Mouse (Mus musculus): ENCODE measurements around the gene Tmem150c. TPM values are rescaled to one million over a fixed set of nuclear protein-coding genes. Genes with fewer than 3 reads are reported as not detected.

The Tmem150c gene
- polyA plus RNA-seq, 1 experiment from 2014 or later, result 0.90 TPM

DNA sequence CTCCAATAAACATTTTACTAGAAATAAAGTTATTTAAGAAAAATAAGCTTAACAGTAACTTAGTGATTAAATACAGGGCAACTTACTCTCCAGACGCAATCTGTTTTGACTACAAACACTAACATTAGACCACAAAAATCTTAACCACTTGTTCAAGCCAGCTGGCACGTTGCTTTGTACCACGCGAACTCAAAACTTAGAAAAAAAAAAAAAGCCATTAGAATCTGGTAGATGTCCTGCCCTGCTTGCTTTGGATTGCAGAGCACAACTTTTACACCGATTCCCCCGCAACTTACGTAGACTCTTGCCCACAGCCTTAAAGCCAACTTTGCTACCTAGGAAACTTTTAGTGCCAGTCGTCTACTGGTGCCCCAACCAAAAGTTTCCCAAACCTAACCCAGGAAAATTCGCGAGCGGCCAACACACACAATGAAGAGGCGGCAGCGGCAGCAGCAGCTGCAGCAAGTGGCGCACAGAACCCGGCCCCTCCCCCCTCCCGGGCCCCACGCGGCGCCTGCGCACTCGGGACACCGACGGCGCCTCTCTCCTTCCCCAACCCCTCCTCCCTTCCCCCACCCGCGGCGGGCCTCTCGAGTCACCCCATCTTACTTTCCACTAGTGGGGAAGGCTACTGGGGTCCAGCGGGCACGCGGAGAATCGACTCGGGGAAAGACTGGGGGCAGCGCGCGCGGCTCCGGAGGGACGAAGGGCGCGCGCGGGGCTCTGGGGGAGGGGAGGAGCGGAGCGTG, 121.5 kb downstream of the Tmem150c start:
- no peaks in the 10 kb centered on the region for H3K27me3 ChIP-seq (replicated peaks)
- H3K36me3 ChIP-seq, result peaks cover 49% of the 10 kb centered on the region
- H3K27ac ChIP-seq (replicated peaks), result peak overlapping the region; percentile 97
- H3K4me3 ChIP-seq, result peak overlapping the region; percentile 68
- peak overlapping the region; percentile 97 for H3K4me2 ChIP-seq
- ATAC-seq (ENCODE audit: extremely low read depth, insufficient number of reproducible peaks, low FRiP score, low TSS enrichment), result peak; percentile 28; the same call in 1 of the 2 replicates
- H3K9me3 ChIP-seq, result no peaks in the 10 kb centered on the region
- H3K9ac ChIP-seq, result peak overlapping the region; percentile 99
- WGBS, result under 1% methylated on average over 44 of the region's 45 CpGs
- peaks cover 54% of the 10 kb centered on the region for H3K4me1 ChIP-seq

DNA sequence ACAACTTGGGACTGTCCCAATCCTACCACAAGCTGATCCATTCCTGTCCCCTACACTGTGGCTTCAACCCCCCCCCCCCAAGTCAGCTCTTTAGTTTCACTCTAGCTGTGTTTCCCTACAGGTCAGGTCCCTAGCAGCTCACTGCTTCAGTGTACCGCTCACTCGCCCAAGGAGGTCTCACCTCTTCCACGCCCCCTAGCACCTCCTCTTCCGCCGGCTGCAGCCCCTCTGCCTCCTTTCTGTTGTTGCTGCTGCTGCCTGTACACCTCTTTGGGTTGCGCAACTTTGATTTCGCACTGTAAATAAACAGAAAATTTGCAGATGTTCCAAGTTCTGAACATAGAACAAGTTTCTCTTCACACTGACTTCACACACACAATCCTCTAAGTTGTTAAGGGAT, 122.9 kb downstream of the Tmem150c start:
- H3K9ac ChIP-seq, result peak overlapping the region; percentile 99
- 0 out of 2 replicates have a peak overlapping the region, but pooled peaks have one; percentile 97 for H3K27ac ChIP-seq (replicated peaks)
- 25% methylated on average over 7 of the region's 7 CpGs for WGBS
- H3K36me3 ChIP-seq, result peaks cover 59% of the 10 kb centered on the region
- no peak for ATAC-seq (ENCODE audit: extremely low read depth, insufficient number of reproducible peaks, low FRiP score, low TSS enrichment)
- H3K4me1 ChIP-seq, result peaks cover 66% of the 10 kb centered on the region
- no peaks in the 10 kb centered on the region for H3K27me3 ChIP-seq (replicated peaks)
- H3K4me2 ChIP-seq, result peak overlapping the region; percentile 97
- H3K9me3 ChIP-seq, result no peaks in the 10 kb centered on the region
- H3K4me3 ChIP-seq, result peak overlapping the region; percentile 68

DNA sequence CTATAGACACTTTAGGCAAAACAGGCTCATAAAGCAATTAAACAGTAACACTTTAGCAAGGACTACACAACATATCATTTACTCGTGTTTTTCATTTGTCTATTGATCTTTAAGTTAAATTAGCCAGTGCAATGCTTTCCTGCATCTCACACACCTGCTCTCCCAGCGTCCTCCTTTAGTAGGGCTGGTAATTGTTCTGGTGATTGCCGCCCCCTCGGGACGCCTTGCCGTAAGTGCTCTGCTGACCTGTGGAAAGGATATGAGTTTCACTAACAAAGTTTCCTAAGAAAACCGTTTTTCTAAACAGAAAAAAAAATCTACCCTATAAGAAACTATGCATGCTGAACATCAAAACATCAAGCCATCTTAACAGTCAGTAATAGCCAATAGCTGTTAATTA, 123.7 kb downstream of the Tmem150c start:
- H3K4me2 ChIP-seq, result peak overlapping the region; percentile 97
- no peak overlapping the region for H3K27ac ChIP-seq (replicated peaks)
- H3K4me3 ChIP-seq, result peak overlapping the region; percentile 68
- peaks cover 63% of the 10 kb centered on the region for H3K36me3 ChIP-seq
- no peaks in the 10 kb centered on the region for H3K9me3 ChIP-seq
- peaks cover 65% of the 10 kb centered on the region for H3K4me1 ChIP-seq
- no peak for ATAC-seq (ENCODE audit: extremely low read depth, insufficient number of reproducible peaks, low FRiP score, low TSS enrichment)
- 49% methylated on average over 7 of the region's 7 CpGs for WGBS
- peak overlapping the region; percentile 99 for H3K9ac ChIP-seq
- no peaks in the 10 kb centered on the region for H3K27me3 ChIP-seq (replicated peaks)

DNA sequence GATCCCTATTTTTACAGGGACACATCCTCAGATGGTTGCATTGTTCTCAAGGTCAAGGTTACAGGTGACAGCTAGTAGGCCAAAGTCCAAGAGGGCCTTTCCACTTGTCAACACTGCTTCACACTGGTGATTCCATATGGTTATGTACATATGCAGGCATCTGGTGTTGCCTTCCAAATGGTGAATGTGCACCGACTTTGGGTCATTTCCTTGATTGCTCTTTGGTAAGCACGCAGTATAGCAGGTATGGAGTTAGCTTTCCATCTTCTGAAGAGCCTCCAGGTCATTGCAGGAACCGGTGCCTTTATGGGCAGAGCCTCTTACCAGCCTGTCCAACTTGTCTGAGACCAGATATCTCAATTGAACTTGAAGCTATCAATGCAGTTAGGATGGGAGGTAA, 127.0 kb downstream of the Tmem150c start:
- Histone ChIP-seq H3K36me3 (peaks cover 63% of the 10 kb centered on the region), H3K9ac (no peak overlapping the region), H3K4me1 (peaks cover 78% of the 10 kb centered on the region), H3K9me3 (no peaks in the 10 kb centered on the region), H3K27me3 (replicated peaks) (no peaks in the 10 kb centered on the region), H3K4me2 (no peak overlapping the region), H3K27ac (replicated peaks) (peak overlapping the region; percentile 58), H3K4me3 (no peak overlapping the region)
- ATAC-seq (ENCODE audit: extremely low read depth, insufficient number of reproducible peaks, low FRiP score, low TSS enrichment), result no peak
- 65% methylated on average over 3 of the region's 3 CpGs for WGBS

DNA sequence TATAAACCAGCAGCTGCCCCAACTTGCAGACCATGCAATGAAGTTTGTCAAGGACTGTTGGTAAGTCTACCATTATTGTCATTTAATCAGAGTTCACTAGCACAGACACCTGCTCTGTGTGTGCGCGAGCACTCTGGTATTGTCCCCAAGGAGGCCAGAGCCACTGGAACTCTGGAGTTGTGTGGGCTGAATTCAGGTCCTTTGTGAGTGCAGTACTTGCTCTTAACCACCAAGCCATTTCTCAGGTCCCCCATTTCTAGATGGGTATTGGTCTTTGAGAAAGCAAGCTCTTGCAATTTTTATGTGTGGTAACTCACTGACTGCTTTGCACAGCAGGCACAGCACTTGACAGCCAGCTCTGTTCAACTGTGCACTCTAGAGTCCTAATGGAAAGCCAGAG, 127.5 kb downstream of the Tmem150c start:
- H3K4me3 ChIP-seq, result no peak overlapping the region
- no peaks in the 10 kb centered on the region for H3K9me3 ChIP-seq
- no peak overlapping the region for H3K9ac ChIP-seq
- no peak overlapping the region for H3K4me2 ChIP-seq
- H3K36me3 ChIP-seq, result peaks cover 58% of the 10 kb centered on the region
- peak overlapping the region; percentile 58 for H3K27ac ChIP-seq (replicated peaks)
- 89% methylated on average over 2 of the region's 2 CpGs for WGBS
- peaks cover 73% of the 10 kb centered on the region for H3K4me1 ChIP-seq
- no peaks in the 10 kb centered on the region for H3K27me3 ChIP-seq (replicated peaks)
- ATAC-seq (ENCODE audit: extremely low read depth, insufficient number of reproducible peaks, low FRiP score, low TSS enrichment), result no peak

DNA sequence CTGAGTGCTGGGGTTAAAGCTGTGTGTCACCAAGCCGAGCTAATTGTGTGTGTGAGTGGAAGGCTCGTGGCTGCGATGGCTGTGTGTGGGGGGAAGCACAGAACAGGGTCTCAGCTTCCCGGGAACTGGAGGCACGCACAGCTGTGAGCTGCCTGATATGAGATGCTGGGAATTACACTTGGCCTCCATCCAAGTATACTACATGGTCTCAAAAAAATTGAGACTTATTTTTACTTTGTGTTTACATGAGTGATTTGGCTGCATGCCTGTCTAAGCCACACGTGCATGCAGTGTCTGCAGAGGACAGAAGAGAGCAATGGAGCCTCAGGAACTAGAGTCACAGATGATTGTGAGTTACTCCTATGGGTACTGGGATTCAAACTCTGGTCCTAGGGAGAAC, 129.5 kb downstream of the Tmem150c start:
- 12% methylated on average over 6 of the region's 6 CpGs for WGBS
- ATAC-seq (ENCODE audit: extremely low read depth, insufficient number of reproducible peaks, low FRiP score, low TSS enrichment), result peak; percentile 72
- peaks cover 55% of the 10 kb centered on the region for H3K4me1 ChIP-seq
- H3K9ac ChIP-seq, result no peak overlapping the region
- H3K27me3 ChIP-seq (replicated peaks), result no peaks in the 10 kb centered on the region
- H3K9me3 ChIP-seq, result no peaks in the 10 kb centered on the region
- no peak overlapping the region for H3K4me3 ChIP-seq
- H3K36me3 ChIP-seq, result peaks cover 38% of the 10 kb centered on the region
- peak overlapping the region; percentile 30 for H3K4me2 ChIP-seq
- peak overlapping the region; percentile 81 for H3K27ac ChIP-seq (replicated peaks)

Other genes starting within 250 kb of the Tmem150c start
- gene Hnrnpd, start 180.9 kb downstream of the Tmem150c start, polyA plus RNA-seq (2015; fragmentation: Nextera tagmentation; extraction: Ambion mirVana), result 106 and 107 TPM in 2 replicates
- 1.1 and 1.7 TPM in 2 replicates for gene 4930524J08Rik, start 180.7 kb downstream of the Tmem150c start, polyA plus RNA-seq (2015; fragmentation: Nextera tagmentation; extraction: Ambion mirVana)
- gene Hnrnpdl, start 120.1 kb downstream of the Tmem150c start, polyA plus RNA-seq (2015; fragmentation: Nextera tagmentation; extraction: Ambion mirVana), result 94.0 and 97.4 TPM in 2 replicates
- 26.0 and 26.7 TPM in 2 replicates for gene Enoph1, start 119.8 kb downstream of the Tmem150c start, polyA plus RNA-seq (2015; fragmentation: Nextera tagmentation; extraction: Ambion mirVana)

Measured in heart, embryonic 13.5 days (tissue).